Mouse (Mus musculus): ENCODE data around the gene Mark3.
A peak's percentile ranks its signal among the peaks of the same experiment; 100 is the strongest.

Gene Mark3

GRCm38 (mm10) chr12:111568836-111569235 is 5.5 kb upstream of the Mark3 start:
- Histone ChIP-seq H3K4me1 (replicated peaks; ENCODE audit: low read depth, low read length) (peaks cover 21% of the 10 kb centered on the region), H3K4me3 (replicated peaks; ENCODE audit: low read length) (peak overlapping the region; percentile 43), H3K27me3 (ENCODE audit: insufficient read depth, low read length) (peaks cover 28% of the 10 kb centered on the region), H3K36me3 (ENCODE audit: insufficient read depth, low read length) (no peaks in the 10 kb centered on the region), H3K9me3 (ENCODE audit: low read length) (no peaks in the 10 kb centered on the region)
- no peak for TF ChIP-seq POU5F1 (IDR thresholded peaks at IDR 0.05; ENCODE audit: borderline replicate concordance, low read length)
- no peak for TF ChIP-seq NANOG (IDR thresholded peaks at IDR 0.05; ENCODE audit: borderline replicate concordance, low read length)
- TF ChIP-seq CTCF (conservative IDR thresholded peaks at IDR 0.05; ENCODE audit: low read length), result no peak

DNA sequence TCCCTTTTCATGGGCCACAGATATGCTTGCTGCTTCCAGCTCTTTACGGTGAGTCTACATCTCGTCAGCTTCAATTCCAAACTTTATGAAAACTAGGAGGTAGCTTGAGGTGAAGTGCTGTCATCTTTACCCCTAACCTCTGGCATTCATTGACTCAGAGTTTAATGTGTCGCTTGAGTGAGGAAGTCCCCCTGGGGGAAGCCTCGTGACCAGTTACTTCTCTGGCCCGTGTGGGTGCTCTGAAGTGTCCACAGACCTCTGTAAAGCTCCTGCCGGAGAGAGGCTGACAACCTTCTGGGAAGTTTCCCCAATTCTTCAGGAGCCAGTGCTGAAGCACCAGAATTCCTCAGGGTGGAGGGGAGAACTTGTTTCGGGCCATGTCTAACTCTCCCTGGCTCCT is 1.9 kb upstream of the Mark3 start:
- Histone ChIP-seq H3K27me3 (ENCODE audit: insufficient read depth, low read length) (peaks cover 28% of the 10 kb centered on the region), H3K9me3 (ENCODE audit: low read length) (no peaks in the 10 kb centered on the region), H3K4me1 (replicated peaks; ENCODE audit: low read depth, low read length) (peaks cover 40% of the 10 kb centered on the region), H3K4me3 (replicated peaks; ENCODE audit: low read length) (no peak overlapping the region), H3K36me3 (ENCODE audit: insufficient read depth, low read length) (no peaks in the 10 kb centered on the region)
- TF ChIP-seq CTCF (conservative IDR thresholded peaks at IDR 0.05; ENCODE audit: low read length) (no peak), POU5F1 (IDR thresholded peaks at IDR 0.05; ENCODE audit: borderline replicate concordance, low read length) (no peak), NANOG (IDR thresholded peaks at IDR 0.05; ENCODE audit: borderline replicate concordance, low read length) (no peak)

- H3K4me1 ChIP-seq (replicated peaks; ENCODE audit: low read depth, low read length), result peaks cover 43% of the 10 kb centered on the region
- no peaks in the 10 kb centered on the region for H3K36me3 ChIP-seq (ENCODE audit: insufficient read depth, low read length)
- H3K4me3 ChIP-seq (replicated peaks; ENCODE audit: low read length), result peak overlapping the region; percentile 96
- H3K9me3 ChIP-seq (ENCODE audit: low read length), result no peaks in the 10 kb centered on the region
- peaks cover 28% of the 10 kb centered on the region for H3K27me3 ChIP-seq (ENCODE audit: insufficient read depth, low read length)
- no peak for TF ChIP-seq NANOG (IDR thresholded peaks at IDR 0.05; ENCODE audit: borderline replicate concordance, low read length)
- no peak for TF ChIP-seq POU5F1 (IDR thresholded peaks at IDR 0.05; ENCODE audit: borderline replicate concordance, low read length)
- no peak for TF ChIP-seq CTCF (conservative IDR thresholded peaks at IDR 0.05; ENCODE audit: low read length)
Observed at GRCm38 (mm10) chr12:111573315-111573714, 1.0 kb upstream of the Mark3 start.

- TF ChIP-seq NANOG (IDR thresholded peaks at IDR 0.05; ENCODE audit: borderline replicate concordance, low read length) (no peak), POU5F1 (IDR thresholded peaks at IDR 0.05; ENCODE audit: borderline replicate concordance, low read length) (no peak), CTCF (conservative IDR thresholded peaks at IDR 0.05; ENCODE audit: low read length) (no peak)
- H3K36me3 ChIP-seq (ENCODE audit: insufficient read depth, low read length), result no peaks in the 10 kb centered on the region
- H3K9me3 ChIP-seq (ENCODE audit: low read length), result no peaks in the 10 kb centered on the region
- H3K27me3 ChIP-seq (ENCODE audit: insufficient read depth, low read length), result peaks cover 18% of the 10 kb centered on the region
- peaks cover 45% of the 10 kb centered on the region for H3K4me1 ChIP-seq (replicated peaks; ENCODE audit: low read depth, low read length)
- H3K4me3 ChIP-seq (replicated peaks; ENCODE audit: low read length), result peak overlapping the region; percentile 96
Observed at GRCm38 (mm10) chr12:111574887-111575838, 840 bp downstream of the Mark3 start.

GRCm38 (mm10) chr12:111583058-111583457 is 8.7 kb downstream of the Mark3 start:
- no peak overlapping the region for H3K4me3 ChIP-seq (replicated peaks; ENCODE audit: low read length)
- H3K36me3 ChIP-seq (ENCODE audit: insufficient read depth, low read length), result no peaks in the 10 kb centered on the region
- TF ChIP-seq NANOG (IDR thresholded peaks at IDR 0.05; ENCODE audit: borderline replicate concordance, low read length), result no peak
- TF ChIP-seq POU5F1 (IDR thresholded peaks at IDR 0.05; ENCODE audit: borderline replicate concordance, low read length), result no peak
- TF ChIP-seq CTCF (conservative IDR thresholded peaks at IDR 0.05; ENCODE audit: low read length), result no peak
- H3K27me3 ChIP-seq (ENCODE audit: insufficient read depth, low read length), result no peaks in the 10 kb centered on the region
- H3K4me1 ChIP-seq (replicated peaks; ENCODE audit: low read depth, low read length), result peaks cover 66% of the 10 kb centered on the region
- H3K9me3 ChIP-seq (ENCODE audit: low read length), result no peaks in the 10 kb centered on the region

DNA sequence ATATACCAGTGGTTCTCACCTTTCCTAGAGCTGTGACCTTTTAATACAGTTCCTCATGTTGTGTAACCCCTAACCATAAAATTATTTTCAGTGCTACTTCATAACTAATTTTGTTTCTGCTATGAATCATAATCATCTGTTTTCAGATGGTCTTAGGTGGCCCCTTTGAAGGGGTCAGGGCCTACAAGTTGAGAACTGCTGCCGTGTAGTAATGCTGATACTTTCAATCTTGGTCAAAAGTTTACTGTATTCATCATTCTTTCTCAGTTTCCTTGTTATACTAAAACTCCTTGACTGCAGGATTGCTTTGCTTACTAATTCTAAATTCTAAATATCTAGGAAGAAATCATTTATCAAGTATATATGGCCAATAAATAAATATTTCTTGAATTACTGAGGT is 10.1 kb downstream of the Mark3 start:
- TF ChIP-seq POU5F1 (IDR thresholded peaks at IDR 0.05; ENCODE audit: borderline replicate concordance, low read length) (no peak), CTCF (conservative IDR thresholded peaks at IDR 0.05; ENCODE audit: low read length) (no peak), NANOG (IDR thresholded peaks at IDR 0.05; ENCODE audit: borderline replicate concordance, low read length) (no peak)
- peaks cover 76% of the 10 kb centered on the region for H3K4me1 ChIP-seq (replicated peaks; ENCODE audit: low read depth, low read length)
- no peaks in the 10 kb centered on the region for H3K9me3 ChIP-seq (ENCODE audit: low read length)
- H3K36me3 ChIP-seq (ENCODE audit: insufficient read depth, low read length), result no peaks in the 10 kb centered on the region
- H3K4me3 ChIP-seq (replicated peaks; ENCODE audit: low read length), result no peak overlapping the region
- H3K27me3 ChIP-seq (ENCODE audit: insufficient read depth, low read length), result no peaks in the 10 kb centered on the region

DNA sequence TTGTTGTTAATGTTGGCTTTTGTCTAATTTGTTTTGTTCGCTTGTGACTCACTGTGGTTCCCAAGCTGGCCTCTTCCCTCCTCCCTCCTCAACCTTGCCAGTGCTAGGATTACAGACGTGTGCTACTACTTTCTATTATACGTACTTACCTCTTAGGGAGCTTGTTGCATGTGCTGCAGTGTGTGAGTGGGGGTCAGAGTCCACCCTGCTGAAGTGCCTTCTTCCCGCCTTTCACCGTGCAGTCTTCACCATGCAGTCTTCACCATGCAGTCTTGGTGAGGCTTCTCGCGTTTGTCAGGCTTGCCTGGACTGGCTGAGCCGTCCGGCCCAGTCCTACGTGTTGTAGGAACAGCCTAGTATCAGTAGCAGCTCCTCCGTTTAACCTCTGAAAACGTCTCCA is 12.9 kb downstream of the Mark3 start:
- Histone ChIP-seq H3K27me3 (ENCODE audit: insufficient read depth, low read length) (no peaks in the 10 kb centered on the region), H3K4me3 (replicated peaks; ENCODE audit: low read length) (0 out of 2 replicates have a peak overlapping the region, but pooled peaks have one; percentile 7), H3K36me3 (ENCODE audit: insufficient read depth, low read length) (peaks cover 7% of the 10 kb centered on the region), H3K9me3 (ENCODE audit: low read length) (no peaks in the 10 kb centered on the region), H3K4me1 (replicated peaks; ENCODE audit: low read depth, low read length) (peaks cover 60% of the 10 kb centered on the region)
- TF ChIP-seq NANOG (IDR thresholded peaks at IDR 0.05; ENCODE audit: borderline replicate concordance, low read length), result no peak

DNA sequence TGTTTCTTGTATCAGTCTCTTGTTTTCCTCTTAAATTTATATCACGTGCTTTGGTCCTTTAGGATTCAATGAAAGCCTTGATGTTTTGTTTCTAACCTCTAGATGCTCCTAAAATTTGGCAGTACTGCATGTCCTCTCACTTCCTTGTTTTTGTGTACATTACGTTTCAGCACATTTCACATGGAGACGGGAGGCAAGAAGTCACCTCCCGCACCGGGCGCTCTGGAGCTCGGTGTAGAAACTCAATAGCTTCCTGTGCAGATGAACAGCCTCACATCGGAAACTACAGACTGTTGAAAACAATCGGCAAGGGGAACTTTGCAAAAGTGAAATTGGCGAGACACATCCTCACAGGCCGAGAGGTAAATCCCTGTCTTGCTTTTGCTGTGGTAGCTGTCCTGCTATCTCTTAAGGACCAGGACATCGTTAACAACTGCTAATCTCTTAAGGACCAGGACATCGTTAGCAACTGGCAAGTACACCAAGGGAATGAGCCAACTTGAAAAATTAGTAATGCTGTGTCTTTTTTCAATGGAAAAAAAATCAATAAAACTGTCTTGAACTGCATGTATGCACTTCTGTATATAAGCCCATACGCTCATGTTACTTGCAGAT is 18.2 kb downstream of the Mark3 start:
- Histone ChIP-seq H3K9me3 (ENCODE audit: low read length) (no peaks in the 10 kb centered on the region), H3K27me3 (ENCODE audit: insufficient read depth, low read length) (no peaks in the 10 kb centered on the region), H3K4me3 (replicated peaks; ENCODE audit: low read length) (no peak overlapping the region), H3K36me3 (ENCODE audit: insufficient read depth, low read length) (peaks cover 36% of the 10 kb centered on the region), H3K4me1 (replicated peaks; ENCODE audit: low read depth, low read length) (peaks cover 28% of the 10 kb centered on the region)
- TF ChIP-seq CTCF (conservative IDR thresholded peaks at IDR 0.05; ENCODE audit: low read length) (no peak), NANOG (IDR thresholded peaks at IDR 0.05; ENCODE audit: borderline replicate concordance, low read length) (no peak), POU5F1 (IDR thresholded peaks at IDR 0.05; ENCODE audit: borderline replicate concordance, low read length) (no peak)

Data from E14TG2a.4 (cell line).